Mouse (Mus musculus) T-cell, adult 66 days (primary cell): ENCODE data around the gene Umps. TPM values are rescaled to one million over a fixed set of nuclear protein-coding genes. Genes with fewer than 3 reads are reported as not detected.

Experiments
- total RNA-seq, 2 experiments: library from RNA; stranded (reverse); gene quantifications; 3 replicates in 1 of 2; 4 replicates in 1 of 2; pipeline ENCODE4 v1.2.4; 2023

The Umps gene
- 10 to 100 TPM; 28.9 to 30.1 TPM for total RNA-seq

GRCm38 (mm10) chr16:33966538-33967282, at the start of gene Umps:
Umps (minus strand) TSS chr16:33967038.

Other genes with a start within 250 kb of the Umps start
- gene Muc13, start 173.0 kb downstream of the Umps start, total RNA-seq: 1 to 10 TPM; 1.9 to 4.0 TPM
- gene Itgb5, start 137.4 kb downstream of the Umps start, total RNA-seq: 1 to 10 TPM; 1.1 to 1.5 TPM